Mouse (Mus musculus) lung, postnatal 0 days (tissue): ENCODE results near the gene Adh1. TPM values are rescaled to one million over a fixed set of nuclear protein-coding genes. Genes with fewer than 3 reads are reported as not detected.

ENCODE experiments used
- ATAC-seq: fragments of 200-750 bp; cut with Nextera tagmentation; 2 replicates; pipeline ENCODE4 v1.8.0; 2017; ENCODE audit warnings: moderate library complexity
- DNase-seq: peaks from one replicate; pipeline ENCODE4 v3.0.0-alpha.2; 2016; ENCODE audit warnings: low spot score
- H3K27ac ChIP-seq: fragments of 300-500 bp; sonication (generic); 2 replicates; pipeline ENCODE4 v1.5.1; 2014; ENCODE audit warnings: antibody characterized with exemption, mild to moderate bottlenecking, low read length, mixed read lengths
- H3K27me3 ChIP-seq: fragments of 300-500 bp; sonication (generic); replicated peaks from 2 replicates; pipeline ENCODE4 v1.6.1; 2014; ENCODE audit warnings: low read length, mixed read lengths; ENCODE audit not compliant: insufficient read depth
- H3K36me3 ChIP-seq: fragments of 300-500 bp; sonication (generic); 2 replicates; pipeline ENCODE4 v1.6.1; 2014; ENCODE audit warnings: low read length, mixed read lengths; ENCODE audit not compliant: insufficient read depth
- H3K4me1 ChIP-seq: fragments of 300-500 bp; sonication (generic); 2 replicates; pipeline ENCODE4 v1.6.1; 2014; ENCODE audit warnings: antibody characterized with exemption, low read depth, low read length, mixed read lengths; ENCODE audit not compliant: insufficient read depth
- H3K4me2 ChIP-seq: fragments of 300-500 bp; sonication (generic); replicated peaks from 2 replicates; pipeline ENCODE4 v1.6.1; 2014; ENCODE audit warnings: low read depth, mild to moderate bottlenecking, low read length, moderate library complexity, mixed read lengths
- H3K4me3 ChIP-seq: fragments of 300-500 bp; sonication (generic); 2 replicates; pipeline ENCODE4 v1.5.1; 2014; ENCODE audit warnings: low read depth, low read length
- H3K9ac ChIP-seq: fragments of 300-500 bp; sonication (generic); replicated peaks from 2 replicates; pipeline ENCODE4 v1.6.1; 2014; ENCODE audit warnings: low read depth, mild to moderate bottlenecking
- H3K9me3 ChIP-seq: fragments of 300-500 bp; sonication (generic); 2 replicates; pipeline ENCODE4 v1.6.1; 2016; ENCODE audit warnings: low read length, mixed read lengths
- CTCF ChIP-seq: IDR thresholded peaks from 2 replicates; pipeline ENCODE4 v1.5.1; 2016; ENCODE audit warnings: antibody characterized with exemption, mild to moderate bottlenecking
- EP300 ChIP-seq: IDR thresholded peaks from 2 replicates; pipeline ENCODE4 v1.6.1; 2016; ENCODE audit warnings: antibody characterized with exemption, mild to moderate bottlenecking, control low read depth
- WGBS: fragments of 180-500 bp; shearing (Covaris S2); extraction: QIAGEN DNeasy Blood & Tissue Kit; methylation state at CpG from one replicate; pipeline ENCODE4 v1.1.7; 2014; 5-methylcytosine and 5-hydroxymethylcytosine counted together
- polyA plus RNA-seq: library from polyadenylated mRNA; unstranded; fragments of >200 nt; fragmentation: Nextera tagmentation; extraction: Ambion mirVana; gene quantifications from 2 replicates; pipeline ENCODE4 v1.2.1, GENCODE M21; 2015

Adh1 gene
- polyA plus RNA-seq, 1 experiment from 2014 or later = 801 TPM

- DNase-seq = peak; percentile 90
- TF ChIP-seq CTCF = no peak
- TF ChIP-seq EP300 = no peak
- no peak overlapping the region for H3K9ac ChIP-seq
- 39% methylated on average over 9 of the region's 9 CpGs for WGBS
- H3K27ac ChIP-seq = peak overlapping the region; percentile 68
- no peak overlapping the region for H3K4me2 ChIP-seq
- H3K9me3 ChIP-seq = no peaks in the 10 kb centered on the region
- no peaks in the 10 kb centered on the region for H3K36me3 ChIP-seq
- H3K27me3 ChIP-seq = no peaks in the 10 kb centered on the region
- no peak overlapping the region for H3K4me3 ChIP-seq
- no peaks in the 10 kb centered on the region; the same call in 1 of the 2 replicates for H3K4me1 ChIP-seq
- ATAC-seq = peak; percentile 87
Measured at GRCm38 (mm10) chr3:138255780-138256550, 4.8 kb upstream of the Adh1 start.

- WGBS = 18% methylated on average over 4 of the region's 4 CpGs
- Histone ChIP-seq H3K4me3 (no peak overlapping the region), H3K4me2 (no peak overlapping the region), H3K36me3 (no peaks in the 10 kb centered on the region), H3K9me3 (no peaks in the 10 kb centered on the region), H3K9ac (no peak overlapping the region), H3K27ac (no peak overlapping the region), H3K4me1 (no peaks in the 10 kb centered on the region), H3K27me3 (no peaks in the 10 kb centered on the region)
- no peak for TF ChIP-seq CTCF
- TF ChIP-seq EP300 = no peak
- ATAC-seq (no peak), DNase-seq (no peak)
Measured at GRCm38 (mm10) chr3:138262568-138262967, 1.8 kb downstream of the Adh1 start.

- H3K27ac ChIP-seq = no peak overlapping the region
- 53% methylated on average over 5 of the region's 5 CpGs for WGBS
- no peaks in the 10 kb centered on the region for H3K27me3 ChIP-seq
- no peaks in the 10 kb centered on the region for H3K4me1 ChIP-seq
- no peak overlapping the region for H3K4me2 ChIP-seq
- ATAC-seq (peak; percentile 47), DNase-seq (peak; percentile 56)
- no peak overlapping the region for H3K9ac ChIP-seq
- no peaks in the 10 kb centered on the region for H3K36me3 ChIP-seq
- no peak overlapping the region for H3K4me3 ChIP-seq
- no peaks in the 10 kb centered on the region for H3K9me3 ChIP-seq
- no peak for TF ChIP-seq CTCF
Measured at GRCm38 (mm10) chr3:138263154-138263930, 2.6 kb downstream of the Adh1 start.

GRCm38 (mm10) chr3:138264648-138265047 is 3.9 kb downstream of the Adh1 start:
- Histone ChIP-seq H3K36me3 (no peaks in the 10 kb centered on the region), H3K4me2 (no peak overlapping the region), H3K27me3 (no peaks in the 10 kb centered on the region), H3K4me3 (no peak overlapping the region), H3K27ac (no peak overlapping the region), H3K9ac (no peak overlapping the region), H3K4me1 (no peaks in the 10 kb centered on the region), H3K9me3 (no peaks in the 10 kb centered on the region)
- WGBS = 53% methylated on average over 3 of the region's 3 CpGs
- TF ChIP-seq EP300 = no peak
- TF ChIP-seq CTCF = no peak
- no peak for ATAC-seq
- no peak for DNase-seq

- H3K9ac ChIP-seq = no peak overlapping the region
- no peaks in the 10 kb centered on the region for H3K9me3 ChIP-seq
- WGBS = 41% methylated on average over 1 of the region's 1 CpGs
- no peak overlapping the region for H3K27ac ChIP-seq
- H3K4me1 ChIP-seq = no peaks in the 10 kb centered on the region
- TF ChIP-seq EP300 = no peak
- TF ChIP-seq CTCF = no peak
- DNase-seq = no peak
- H3K36me3 ChIP-seq = no peaks in the 10 kb centered on the region
- H3K4me3 ChIP-seq = no peak overlapping the region
- H3K27me3 ChIP-seq = no peaks in the 10 kb centered on the region
- H3K4me2 ChIP-seq = no peak overlapping the region
- ATAC-seq = no peak
Measured at GRCm38 (mm10) chr3:138270507-138270906, 9.7 kb downstream of the Adh1 start.

- no peak for DNase-seq
- Histone ChIP-seq H3K36me3 (no peaks in the 10 kb centered on the region), H3K4me1 (no peaks in the 10 kb centered on the region), H3K4me2 (no peak overlapping the region), H3K27ac (no peak overlapping the region), H3K27me3 (no peaks in the 10 kb centered on the region), H3K9me3 (no peaks in the 10 kb centered on the region), H3K9ac (no peak overlapping the region), H3K4me3 (no peak overlapping the region)
- ATAC-seq = no peak; the same call in 1 of the 2 replicates
- 72% methylated on average over 2 of the region's 2 CpGs for WGBS
- TF ChIP-seq CTCF (no peak), EP300 (peak; percentile 45)
Measured at GRCm38 (mm10) chr3:138271297-138271696, 10.5 kb downstream of the Adh1 start.
